Mouse (Mus musculus) hindbrain, embryonic 12.5 days (tissue): ENCODE data around the gene Bcam. TPM values are rescaled to one million over a fixed set of nuclear protein-coding genes. Genes with fewer than 3 reads are reported as not detected.

Experiments used
- ATAC-seq: fragments of 200-750 bp; cut with Nextera tagmentation; 2 replicates; pipeline ENCODE4 v1.8.0; 2017; ENCODE audit warnings: moderate TSS enrichment; ENCODE audit not compliant: low FRiP score
- H3K27ac ChIP-seq: fragments of 300-500 bp; sonication (generic); 2 replicates; pipeline ENCODE4 v1.5.1; 2016; ENCODE audit warnings: mild to moderate bottlenecking
- H3K27me3 ChIP-seq: fragments of 300-500 bp; sonication (generic); 2 replicates; pipeline ENCODE4 v1.6.1; 2016; ENCODE audit warnings: mild to moderate bottlenecking
- H3K36me3 ChIP-seq: fragments of 300-500 bp; sonication (generic); 2 replicates; pipeline ENCODE4 v1.6.1; 2016; ENCODE audit warnings: mild to moderate bottlenecking
- H3K4me1 ChIP-seq: fragments of 300-500 bp; sonication (generic); 2 replicates; pipeline ENCODE4 v1.6.1; 2016
- H3K4me2 ChIP-seq: fragments of 300-500 bp; sonication (generic); replicated peaks from 2 replicates; pipeline ENCODE4 v1.6.1; 2016; ENCODE audit warnings: mild to moderate bottlenecking
- H3K4me3 ChIP-seq: fragments of 300-500 bp; sonication (generic); 2 replicates; pipeline ENCODE4 v1.5.1; 2016; ENCODE audit warnings: mild to moderate bottlenecking
- H3K9ac ChIP-seq: fragments of 300-500 bp; sonication (generic); 2 replicates; pipeline ENCODE4 v1.6.1; 2016; ENCODE audit warnings: mild to moderate bottlenecking, moderate library complexity
- H3K9me3 ChIP-seq: fragments of 300-500 bp; sonication (generic); replicated peaks from 2 replicates; pipeline ENCODE4 v1.6.1; 2016; ENCODE audit warnings: mild to moderate bottlenecking
- WGBS: fragments of 180-500 bp; shearing (Covaris S2); methylation state at CpG from one replicate; pipeline ENCODE4 v1.1.7; 2016; 5-methylcytosine and 5-hydroxymethylcytosine counted together
- polyA plus RNA-seq: library from polyadenylated mRNA; unstranded; fragments of >200 nt; fragmentation: Nextera tagmentation; extraction: Ambion mirVana; gene quantifications from 2 replicates; pipeline ENCODE4 v1.2.1, GENCODE M21; 2016

The Bcam gene
- polyA plus RNA-seq: 21.0 and 25.1 TPM in 2 replicates

GRCm38 (mm10) chr7:19770984-19771391, at the start of gene Bcam:
Gene Bcam, minus strand, starts transcription at chr7:19771016.
- WGBS: 5% methylated on average over 9 of the region's 9 CpGs

GRCm38 (mm10) chr7:19818875-19819274, 48.1 kb upstream of the Bcam start:
- 88% methylated on average over 7 of the region's 7 CpGs for WGBS
- H3K4me1 ChIP-seq: peaks cover 30% of the 10 kb centered on the region
- no peak for ATAC-seq
- H3K9me3 ChIP-seq: 0 out of 2 replicates have a peak, but pooled peaks cover 4% of the 10 kb centered on the region
- no peaks in the 10 kb centered on the region for H3K36me3 ChIP-seq
- H3K4me3 ChIP-seq: no peak overlapping the region
- peaks cover 79% of the 10 kb centered on the region for H3K27me3 ChIP-seq
- no peak overlapping the region for H3K9ac ChIP-seq
- H3K27ac ChIP-seq: no peak overlapping the region
- no peak overlapping the region for H3K4me2 ChIP-seq

More at GRCm38 (mm10) chr7:19770984-19771391, at the start of gene Bcam:
- no peaks in the 10 kb centered on the region for H3K36me3 ChIP-seq
- H3K4me1 ChIP-seq: peaks cover 12% of the 10 kb centered on the region
- H3K9me3 ChIP-seq: no peaks in the 10 kb centered on the region
- H3K9ac ChIP-seq: peak within 1 kb of the TSS; percentile 49; the same call in 1 of the 2 replicates
- peaks cover 41% of the 10 kb centered on the region for H3K27me3 ChIP-seq
- H3K4me3 ChIP-seq: peak within 1 kb of the TSS; percentile 35
- ATAC-seq: peak; percentile 42
- H3K27ac ChIP-seq: no peak within 1 kb of the TSS
- H3K4me2 ChIP-seq: peak within 1 kb of the TSS; percentile 63

GRCm38 (mm10) chr7:19818440-19818839, 47.6 kb upstream of the Bcam start:
- no peak for ATAC-seq
- Histone ChIP-seq H3K36me3 (no peaks in the 10 kb centered on the region), H3K4me2 (no peak overlapping the region), H3K4me3 (no peak overlapping the region), H3K9me3 (0 out of 2 replicates have a peak, but pooled peaks cover 4% of the 10 kb centered on the region), H3K4me1 (peaks cover 30% of the 10 kb centered on the region), H3K9ac (no peak overlapping the region), H3K27me3 (peaks cover 79% of the 10 kb centered on the region), H3K27ac (no peak overlapping the region)
- WGBS: 79% methylated on average over 5 of the region's 5 CpGs

- peak overlapping the region; percentile 20 for H3K4me3 ChIP-seq
- 5% methylated on average over 15 of the region's 15 CpGs for WGBS
- peaks cover 79% of the 10 kb centered on the region for H3K27me3 ChIP-seq
- H3K9me3 ChIP-seq: 0 out of 2 replicates have a peak, but pooled peaks cover 4% of the 10 kb centered on the region
- H3K9ac ChIP-seq: peak overlapping the region; percentile 15; the same call in 1 of the 2 replicates
- H3K4me1 ChIP-seq: peaks cover 28% of the 10 kb centered on the region
- no peaks in the 10 kb centered on the region for H3K36me3 ChIP-seq
- peak overlapping the region; percentile 64 for H3K4me2 ChIP-seq
- H3K27ac ChIP-seq: peak overlapping the region; percentile 23
- ATAC-seq: peak; percentile 71
Observed at GRCm38 (mm10) chr7:19817382-19818105, 46.7 kb upstream of the Bcam start.

- H3K4me3 ChIP-seq: peak overlapping the region; percentile 36
- peaks cover 79% of the 10 kb centered on the region for H3K27me3 ChIP-seq
- peak overlapping the region; percentile 45 for H3K9ac ChIP-seq
- H3K4me2 ChIP-seq: peak overlapping the region; percentile 64
- 0 out of 2 replicates have a peak, but pooled peaks cover 4% of the 10 kb centered on the region for H3K9me3 ChIP-seq
- no peak overlapping the region for H3K27ac ChIP-seq
- WGBS: under 1% methylated on average over 28 of the region's 28 CpGs
- H3K4me1 ChIP-seq: peaks cover 24% of the 10 kb centered on the region
- H3K36me3 ChIP-seq: no peaks in the 10 kb centered on the region
- ATAC-seq: peak; percentile 55
Observed at GRCm38 (mm10) chr7:19816224-19816771, 45.5 kb upstream of the Bcam start.

- Histone ChIP-seq H3K9me3 (0 out of 2 replicates have a peak, but pooled peaks cover 4% of the 10 kb centered on the region), H3K4me2 (peak overlapping the region; percentile 64), H3K4me1 (peaks cover 29% of the 10 kb centered on the region), H3K27ac (no peak overlapping the region), H3K9ac (peak overlapping the region; percentile 45), H3K27me3 (peaks cover 79% of the 10 kb centered on the region), H3K4me3 (peak overlapping the region; percentile 36), H3K36me3 (no peaks in the 10 kb centered on the region)
- WGBS: 21% methylated on average over 17 of the region's 17 CpGs
- ATAC-seq: peak; percentile 36
Observed at GRCm38 (mm10) chr7:19815296-19816223, 44.7 kb upstream of the Bcam start.

- H3K9me3 ChIP-seq: 0 out of 2 replicates have a peak, but pooled peaks cover 4% of the 10 kb centered on the region
- no peaks in the 10 kb centered on the region for H3K36me3 ChIP-seq
- no peak overlapping the region for H3K4me2 ChIP-seq
- H3K4me1 ChIP-seq: peaks cover 34% of the 10 kb centered on the region
- 81% methylated on average over 6 of the region's 6 CpGs for WGBS
- no peak overlapping the region for H3K4me3 ChIP-seq
- ATAC-seq: no peak
- no peak overlapping the region for H3K27ac ChIP-seq
- H3K27me3 ChIP-seq: peaks cover 83% of the 10 kb centered on the region
- H3K9ac ChIP-seq: no peak overlapping the region
Observed at GRCm38 (mm10) chr7:19813579-19814122, 42.8 kb upstream of the Bcam start.

GRCm38 (mm10) chr7:19813161-19813560, 42.3 kb upstream of the Bcam start:
- Histone ChIP-seq H3K27me3 (peaks cover 86% of the 10 kb centered on the region), H3K9ac (no peak overlapping the region), H3K27ac (no peak overlapping the region), H3K9me3 (0 out of 2 replicates have a peak, but pooled peaks cover 4% of the 10 kb centered on the region), H3K36me3 (no peaks in the 10 kb centered on the region), H3K4me2 (no peak overlapping the region), H3K4me1 (peaks cover 33% of the 10 kb centered on the region), H3K4me3 (no peak overlapping the region)
- 79% methylated on average over 4 of the region's 4 CpGs for WGBS
- no peak for ATAC-seq

- Histone ChIP-seq H3K36me3 (no peaks in the 10 kb centered on the region), H3K4me3 (peak overlapping the region; percentile 21), H3K4me2 (peak overlapping the region; percentile 32), H3K9ac (no peak overlapping the region), H3K9me3 (0 out of 2 replicates have a peak, but pooled peaks cover 4% of the 10 kb centered on the region), H3K27me3 (peaks cover 81% of the 10 kb centered on the region), H3K4me1 (peaks cover 15% of the 10 kb centered on the region), H3K27ac (no peak overlapping the region)
- WGBS: 3% methylated on average over 22 of the region's 22 CpGs
- ATAC-seq: no peak; the same call in 1 of the 2 replicates
Observed at GRCm38 (mm10) chr7:19811114-19811513, 40.3 kb upstream of the Bcam start.

GRCm38 (mm10) chr7:19809369-19809768, 38.6 kb upstream of the Bcam start:
- Histone ChIP-seq H3K9ac (no peak overlapping the region), H3K27ac (no peak overlapping the region), H3K36me3 (no peaks in the 10 kb centered on the region), H3K4me1 (peaks cover 11% of the 10 kb centered on the region), H3K4me3 (peak overlapping the region; percentile 27), H3K9me3 (no peaks in the 10 kb centered on the region), H3K27me3 (peaks cover 77% of the 10 kb centered on the region), H3K4me2 (peak overlapping the region; percentile 49)
- WGBS: 2% methylated on average over 27 of the region's 27 CpGs
- ATAC-seq: peak; percentile 61

GRCm38 (mm10) chr7:19806356-19806969, 35.6 kb upstream of the Bcam start:
- H3K36me3 ChIP-seq: no peaks in the 10 kb centered on the region
- no peak for ATAC-seq
- WGBS: 79% methylated on average over 8 of the region's 8 CpGs
- no peak overlapping the region for H3K27ac ChIP-seq
- H3K4me3 ChIP-seq: no peak overlapping the region
- no peaks in the 10 kb centered on the region for H3K9me3 ChIP-seq
- H3K4me1 ChIP-seq: peaks cover 11% of the 10 kb centered on the region
- H3K4me2 ChIP-seq: no peak overlapping the region
- H3K27me3 ChIP-seq: peaks cover 58% of the 10 kb centered on the region
- no peak overlapping the region for H3K9ac ChIP-seq
